Mouse (Mus musculus) CD4-positive helper T cell, adult 2 months (primary cell): ENCODE measurements around the gene Tgif1.
"Not testable (repeated sequence)": the region's sequence is repeated elsewhere in the genome, so short reads cannot be mapped to it uniquely, and the experiment has no call there.

Experiments used
- DNase-seq: peaks from one replicate; pipeline ENCODE4 v3.0.0-alpha.2; 2012; ENCODE audit warnings: low read depth, missing footprints, low spot score

Tgif1 gene

DNA sequence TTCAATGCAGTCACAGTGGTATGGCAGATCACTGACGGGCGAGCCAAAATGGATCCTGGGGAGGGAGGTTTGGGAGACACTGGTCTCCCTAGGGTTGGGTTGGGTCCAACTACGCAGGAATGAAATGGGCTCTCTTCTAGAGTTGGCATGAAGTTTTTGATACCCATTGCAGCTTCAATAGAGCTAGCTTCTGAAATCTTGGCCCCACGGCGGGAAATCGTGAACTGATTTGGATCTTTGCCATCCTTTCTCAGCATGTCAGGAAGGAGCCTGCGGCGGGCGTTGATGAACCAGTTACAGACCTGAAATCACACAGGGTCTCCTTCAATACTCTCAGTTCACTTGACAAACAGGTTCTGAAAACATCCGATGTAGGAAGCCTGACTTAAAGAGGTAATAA is 8.4 kb downstream of the Tgif1 start:
- no peak for DNase-seq

DNA sequence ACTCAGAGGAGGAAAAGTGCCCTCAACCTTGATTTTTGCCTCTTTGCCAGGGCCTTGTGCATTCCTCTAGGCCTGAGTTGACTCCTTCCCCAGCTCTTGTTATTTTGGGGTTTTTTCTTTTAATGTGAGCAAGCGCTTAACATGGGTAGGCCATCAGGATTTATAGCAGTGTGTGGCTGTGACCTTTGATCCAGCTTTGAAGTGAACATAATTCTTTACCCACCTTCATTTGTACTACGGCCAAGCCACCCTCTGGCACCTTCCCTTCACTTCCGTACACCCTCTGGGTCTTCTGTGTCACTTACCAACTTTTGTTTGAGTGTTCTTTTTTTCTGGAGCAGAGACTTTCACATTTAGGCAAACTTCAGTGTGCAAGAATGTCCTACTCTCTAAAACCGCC is 10.1 kb downstream of the Tgif1 start:
- DNase-seq, result no peak

DNA sequence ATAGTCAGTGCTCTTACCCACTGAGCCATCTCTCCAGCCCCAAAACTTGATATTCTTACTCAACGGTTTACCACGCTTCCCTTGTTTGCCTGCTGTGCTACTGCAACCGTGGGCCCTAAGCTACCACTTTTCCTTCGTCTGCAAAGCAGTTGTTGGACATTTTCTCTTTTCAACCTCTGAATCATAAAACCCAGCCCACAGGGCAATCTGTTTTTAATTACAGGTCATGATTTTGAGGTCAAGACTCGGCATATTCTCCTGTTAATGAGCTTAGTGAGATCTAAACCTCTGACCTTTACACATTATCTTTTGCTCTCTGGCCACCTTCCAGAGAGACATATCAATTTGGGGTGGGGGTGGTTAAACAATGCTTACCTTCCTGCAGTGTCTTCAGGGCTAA is 14.8 kb downstream of the Tgif1 start:
- DNase-seq, result no peak

DNA sequence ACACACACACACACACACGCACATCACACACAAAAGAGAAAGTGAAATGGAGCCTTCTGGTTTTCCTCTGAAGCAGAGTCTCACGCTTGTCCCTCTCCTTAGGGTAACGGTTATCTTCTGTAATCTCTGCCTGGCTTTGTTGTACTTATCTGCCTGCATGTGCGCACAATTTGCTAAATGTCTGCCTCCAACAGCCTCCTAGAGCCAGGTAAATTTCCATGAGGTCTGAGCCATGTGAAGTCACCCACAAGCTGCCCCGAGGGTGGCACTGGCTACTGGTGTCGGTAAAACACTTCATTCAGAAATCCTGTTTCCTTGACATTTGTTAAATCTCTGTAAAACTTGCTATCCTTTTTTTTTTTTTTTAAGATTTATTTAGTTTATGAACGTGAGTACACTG is 15.3 kb downstream of the Tgif1 start:
- no peak for DNase-seq

DNA sequence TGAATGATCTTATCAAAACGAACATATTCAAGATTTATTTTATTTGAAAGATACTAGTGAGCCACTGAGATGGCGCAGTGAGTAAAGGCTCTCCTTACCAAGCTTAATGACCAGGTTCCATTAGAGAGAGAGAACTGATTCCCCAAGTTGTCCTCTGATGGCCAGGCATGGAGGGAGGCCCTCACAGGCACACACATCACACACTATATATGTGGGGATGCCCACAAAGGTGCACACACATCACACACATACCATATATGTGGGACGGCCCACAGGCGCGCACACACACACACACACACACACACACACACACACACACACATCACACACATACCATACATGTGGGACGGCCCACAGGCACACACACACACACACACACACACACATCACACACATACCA is 15.9 kb downstream of the Tgif1 start:
- not testable (repeated sequence) for DNase-seq

DNA sequence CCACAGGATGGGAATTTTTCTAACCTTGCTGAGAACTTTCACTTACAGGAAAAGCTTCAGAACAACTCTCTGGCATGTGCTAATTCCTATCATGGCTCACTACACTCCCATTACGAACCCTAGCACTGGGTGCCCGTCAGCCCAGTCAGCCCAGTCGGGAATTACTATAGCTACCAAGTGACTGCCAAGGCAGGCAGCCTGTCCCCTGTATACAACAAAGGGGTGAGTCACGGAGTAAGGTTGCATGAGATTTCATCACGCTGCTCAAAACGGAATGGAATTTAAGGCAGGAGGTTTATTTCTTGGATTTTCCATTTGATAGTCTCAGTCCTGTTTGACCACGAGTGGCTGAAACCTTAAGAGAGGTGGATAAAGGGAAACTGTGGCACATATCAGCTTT is 16.5 kb downstream of the Tgif1 start:
- no peak for DNase-seq

DNA sequence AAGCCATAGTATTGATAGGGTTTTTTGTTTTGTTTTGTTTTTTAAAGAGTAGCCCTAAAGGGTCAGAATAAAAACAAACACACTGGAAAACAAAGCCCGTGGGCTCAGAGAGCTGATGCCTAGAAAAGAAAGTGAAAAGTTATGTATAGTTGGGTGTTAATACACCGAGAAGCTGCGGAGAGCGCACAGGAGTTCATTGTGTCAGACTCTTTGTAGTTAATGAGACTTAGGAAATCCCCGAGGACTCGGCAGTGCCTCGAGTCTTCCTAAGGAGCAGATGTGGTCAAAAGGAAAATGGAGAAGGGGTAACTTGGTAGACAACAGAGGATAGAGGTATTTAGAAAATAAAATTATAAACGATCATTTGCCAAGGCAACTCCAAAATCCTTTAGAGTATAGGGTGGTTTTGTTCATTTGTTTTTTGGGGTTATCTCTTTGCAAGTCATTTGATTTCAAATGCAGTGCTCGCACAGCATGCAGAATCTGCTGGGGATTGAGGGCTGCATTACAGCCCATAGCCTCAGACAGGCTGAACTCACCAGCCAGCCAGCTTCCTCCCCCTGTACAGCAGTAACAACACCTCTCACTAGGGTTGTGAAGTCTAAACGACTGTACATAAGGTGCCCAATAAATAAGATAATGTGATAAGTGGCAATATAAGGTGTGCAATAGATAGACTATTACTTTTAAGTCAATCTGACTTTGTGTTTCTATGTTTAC is 18.1 kb downstream of the Tgif1 start:
- peak; percentile 23 for DNase-seq

DNA sequence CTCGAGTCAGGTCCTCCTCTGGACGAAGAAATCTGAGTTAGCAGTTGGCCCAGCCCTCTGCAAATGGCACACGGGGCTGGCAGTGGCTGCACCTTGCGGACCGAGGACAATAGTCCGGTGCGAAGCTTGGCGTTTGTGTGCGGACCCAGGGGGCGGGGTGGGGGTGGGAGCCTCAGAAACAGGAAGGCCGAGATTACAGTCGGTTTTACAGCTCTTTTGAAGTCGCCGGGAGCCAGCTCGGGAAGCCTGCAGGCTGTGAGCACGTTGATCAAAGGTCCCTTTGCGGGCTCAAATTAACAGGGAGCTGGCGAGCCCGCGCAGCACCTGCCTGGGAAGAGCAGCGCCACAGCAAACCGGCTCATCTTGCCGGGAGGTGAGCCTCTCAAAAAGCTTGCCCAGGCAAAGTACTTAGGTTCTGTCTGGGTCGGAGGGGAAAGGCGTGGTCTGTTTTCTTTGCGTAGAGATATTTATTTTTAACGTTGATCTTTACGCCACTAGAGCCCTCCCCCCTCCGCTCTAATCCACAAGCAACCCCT is 18.8 kb downstream of the Tgif1 start:
- no peak for DNase-seq

DNA sequence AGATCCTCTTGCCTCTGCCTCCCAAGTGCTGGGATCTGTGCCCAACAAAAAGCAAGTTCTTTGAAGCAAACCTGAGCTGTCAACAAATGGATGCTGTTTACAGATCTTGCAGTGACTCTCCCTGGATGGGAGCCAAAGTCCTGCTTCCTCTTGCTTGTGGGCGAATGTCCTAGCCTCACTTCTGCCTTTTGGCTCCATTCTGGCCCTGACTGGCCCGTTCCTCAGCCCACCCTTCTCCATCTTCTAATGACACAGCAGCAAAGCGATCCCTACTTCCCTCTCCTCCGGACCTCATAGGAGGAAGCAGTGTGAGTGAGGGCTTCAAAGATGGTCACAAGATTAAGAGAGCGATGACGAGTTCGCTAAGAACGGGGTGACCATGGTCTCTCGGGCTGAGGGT is 20.8 kb downstream of the Tgif1 start:
- no peak for DNase-seq

DNA sequence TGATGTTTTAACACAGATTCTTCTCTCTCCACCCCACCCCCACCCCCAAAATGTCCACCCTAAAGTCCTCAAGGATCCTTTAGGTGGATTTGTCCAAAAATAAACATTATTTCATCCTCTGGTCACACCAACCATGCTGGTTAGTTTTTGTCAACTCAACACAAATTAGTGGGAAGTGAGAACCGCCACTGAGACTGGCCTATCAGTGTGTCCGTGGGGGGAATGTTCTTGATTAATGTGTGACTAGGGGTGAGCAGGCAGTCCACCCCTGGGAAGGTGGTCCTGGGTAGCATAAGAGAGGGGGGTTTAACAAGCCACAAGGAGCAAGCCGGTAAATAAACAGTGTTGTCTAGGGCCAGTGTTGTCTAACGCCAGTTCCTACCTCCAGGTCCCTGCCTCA is 21.8 kb downstream of the Tgif1 start:
- no peak for DNase-seq

DNA sequence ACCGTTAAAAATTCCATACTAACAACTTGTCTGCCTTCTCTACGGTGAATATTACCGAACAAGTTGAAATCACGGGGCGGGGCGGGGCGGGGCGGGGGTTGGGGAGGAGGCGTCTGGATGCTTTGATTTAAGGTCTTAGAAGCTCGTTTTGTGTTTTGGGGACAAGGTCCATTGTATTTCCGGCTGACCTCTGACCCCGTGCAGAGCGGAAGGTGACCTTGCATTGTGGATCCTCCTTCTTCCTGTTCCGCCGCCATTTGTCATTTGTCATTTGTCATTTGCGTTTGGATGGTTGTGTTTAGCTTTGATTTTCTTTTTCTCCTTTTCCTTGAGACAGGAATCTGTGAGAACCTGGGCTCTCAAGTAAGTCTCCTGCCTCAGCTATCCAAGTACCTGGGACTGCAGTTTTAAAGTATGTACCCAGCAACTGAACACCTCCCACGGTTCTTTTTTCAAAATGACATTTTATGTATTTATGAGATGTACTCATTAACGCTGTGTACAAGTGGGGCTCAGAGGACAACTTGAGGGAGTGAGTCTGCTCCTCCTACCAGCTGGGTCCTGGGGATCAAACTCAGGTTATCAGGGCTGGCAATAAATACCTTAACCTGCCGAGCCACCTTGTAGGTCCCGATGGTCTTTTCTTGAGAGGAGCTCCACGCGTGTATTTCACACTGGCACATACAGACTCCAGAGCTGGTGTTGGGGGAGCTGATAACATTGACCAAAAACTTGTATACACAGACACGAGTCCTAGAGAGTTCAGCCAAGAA is 23.2 kb downstream of the Tgif1 start:
- DNase-seq, result no peak

DNA sequence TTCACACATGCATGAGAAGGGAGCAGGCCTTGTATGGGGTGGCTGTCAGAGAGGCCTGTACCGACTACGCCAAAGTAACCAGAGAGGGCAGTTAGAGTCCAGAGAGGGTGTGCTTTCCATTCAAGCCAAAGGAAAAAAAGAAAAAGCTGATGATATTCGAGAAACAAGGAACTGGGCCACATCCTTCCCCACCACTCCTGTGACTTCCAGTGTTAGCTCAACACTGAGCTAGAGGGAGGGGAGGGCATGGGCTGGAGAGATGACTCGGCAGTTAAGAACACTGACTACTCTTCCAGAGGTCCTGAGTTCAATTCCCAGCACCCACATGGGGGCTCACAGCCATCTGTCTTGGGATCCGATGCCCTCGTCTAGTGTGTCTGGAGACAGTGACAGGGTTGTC is 24.1 kb downstream of the Tgif1 start:
- no peak for DNase-seq

DNA sequence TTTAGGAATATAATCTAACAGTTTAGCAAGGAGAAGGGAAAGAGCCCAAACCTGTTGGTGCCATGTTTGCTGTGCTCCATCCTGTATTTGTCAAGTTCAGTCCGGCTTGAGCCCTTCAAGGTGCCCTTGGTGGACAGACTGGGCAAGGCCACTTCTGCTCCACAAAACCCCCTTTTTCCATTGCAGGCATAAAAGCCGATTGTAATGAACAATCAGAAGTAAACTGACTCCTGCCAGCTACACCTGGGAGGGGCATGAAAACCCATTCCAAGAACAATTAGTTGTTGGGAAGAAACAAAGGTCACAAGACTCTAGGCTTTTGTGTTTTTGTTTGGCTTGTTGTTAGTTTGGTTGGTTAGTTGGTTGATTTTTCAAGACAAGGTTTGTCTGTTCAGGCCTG is 24.8 kb downstream of the Tgif1 start:
- DNase-seq, result no peak

DNA sequence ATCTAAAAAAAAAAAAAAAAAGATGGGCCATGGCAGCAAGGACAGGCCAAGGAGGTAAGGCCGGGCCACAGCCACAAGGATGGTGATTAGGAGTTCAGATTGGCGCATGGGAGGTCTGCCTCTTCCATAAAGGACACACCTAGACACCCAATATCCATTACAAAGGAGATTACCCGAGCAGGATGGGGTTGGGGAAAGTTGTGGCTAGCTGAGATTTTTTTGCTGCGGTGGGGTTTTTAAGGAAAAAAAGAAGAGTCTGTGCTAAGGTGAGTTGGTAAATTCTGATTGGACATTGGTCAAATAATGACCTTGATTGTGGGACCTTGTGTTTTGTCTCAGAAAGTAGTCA is 25.2 kb downstream of the Tgif1 start:
- no peak for DNase-seq

DNA sequence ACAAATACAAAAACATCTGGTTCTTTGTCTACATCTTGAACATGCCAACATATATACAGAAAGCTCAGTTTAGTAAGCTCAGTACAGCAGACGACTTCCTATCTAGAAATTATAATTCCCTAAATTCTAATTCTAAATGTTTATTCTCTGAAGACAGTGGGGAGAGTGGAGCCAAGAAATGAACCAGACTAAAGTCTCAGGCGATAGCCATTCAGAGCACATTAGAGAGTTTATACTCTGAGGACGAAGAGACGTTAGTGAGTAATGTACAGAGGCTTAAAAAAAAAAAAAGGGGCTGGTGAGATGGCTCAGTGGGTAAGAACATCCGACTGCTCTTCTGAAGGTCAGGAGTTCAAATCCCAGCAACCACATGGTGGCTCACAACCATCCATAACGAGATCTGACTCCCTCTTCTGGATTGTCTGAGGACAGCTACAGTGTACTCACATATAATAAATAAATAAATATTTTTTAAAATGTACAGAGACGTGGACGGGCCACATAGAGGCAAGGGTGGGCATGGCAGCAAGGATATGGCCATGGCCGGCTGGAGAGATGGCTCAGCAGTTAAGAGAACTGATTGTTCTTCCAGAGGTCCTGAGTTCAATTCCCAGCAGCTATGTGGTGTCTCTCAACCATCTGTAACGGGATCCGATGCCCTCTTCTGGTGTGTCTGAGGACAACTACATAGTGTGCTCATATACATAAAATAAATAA is 25.7 kb downstream of the Tgif1 start:
- DNase-seq, result not testable (repeated sequence)

DNA sequence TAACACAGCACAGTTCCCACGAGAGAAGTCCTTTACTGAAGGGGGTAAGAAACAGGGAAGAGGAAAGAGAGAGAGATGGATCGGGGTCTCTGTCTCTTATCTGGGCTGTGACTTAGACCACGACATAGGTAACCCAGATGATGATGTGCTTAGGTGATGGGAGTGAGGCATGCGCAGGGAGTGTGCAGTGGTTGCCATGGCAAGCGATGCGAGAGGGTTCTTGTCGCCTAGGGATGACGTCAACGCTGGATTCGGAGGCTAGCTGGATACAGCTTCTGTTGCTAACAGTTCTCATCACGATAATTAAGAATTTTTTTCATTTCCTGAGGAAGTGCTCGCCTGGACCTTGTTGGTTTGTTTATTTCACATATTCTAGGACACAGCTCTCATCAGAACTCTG is 27.1 kb downstream of the Tgif1 start:
- no peak for DNase-seq

DNA sequence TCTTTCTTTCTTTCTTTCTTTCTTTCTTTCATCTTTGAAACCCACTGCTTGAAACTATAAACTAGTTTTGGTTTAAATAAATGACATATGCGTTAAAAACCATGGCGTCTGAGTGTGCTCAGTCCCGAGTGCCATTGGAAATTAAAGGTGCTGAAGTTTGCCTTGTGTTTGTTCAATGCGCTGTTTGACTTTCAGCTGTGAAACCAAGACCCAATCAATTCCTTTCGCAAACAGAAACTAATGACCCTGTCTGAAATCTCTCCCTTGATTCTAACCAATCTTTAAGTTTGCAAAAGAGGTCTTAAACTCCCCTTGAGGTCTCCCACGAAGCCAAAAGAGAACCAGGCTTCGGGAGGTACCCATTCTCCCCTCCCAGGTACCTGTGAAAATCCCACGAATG is 30.3 kb downstream of the Tgif1 start:
- no peak for DNase-seq

DNA sequence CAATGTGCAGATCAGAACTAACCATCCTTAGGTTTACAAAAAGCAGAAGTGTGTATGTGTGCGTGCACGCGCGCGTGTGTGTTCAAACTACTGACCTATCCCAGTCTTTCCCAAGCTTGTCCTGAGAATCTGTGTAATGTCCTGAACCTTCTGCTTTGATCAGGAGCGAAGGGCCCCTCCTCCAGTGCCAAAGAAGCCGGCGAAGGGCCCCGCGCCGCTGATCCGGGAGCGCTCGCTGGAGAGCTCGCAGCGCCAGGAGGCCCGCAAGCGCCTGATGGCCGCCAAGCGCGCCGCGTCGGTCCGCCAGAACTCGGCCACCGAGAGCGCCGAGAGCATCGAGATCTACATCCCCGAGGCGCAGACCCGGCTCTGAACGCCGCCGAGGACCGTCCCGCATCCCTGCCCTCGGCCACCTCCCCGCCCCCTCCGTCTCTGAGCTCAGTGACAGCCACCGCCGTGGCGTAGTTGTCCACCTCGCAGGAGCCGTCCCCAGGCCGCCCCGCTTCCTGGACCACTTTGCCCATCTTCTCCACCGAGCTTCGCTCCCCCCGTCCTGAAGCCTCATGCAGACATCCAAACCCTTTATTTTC is 35.4 kb downstream of the Tgif1 start:
- no peak for DNase-seq

DNA sequence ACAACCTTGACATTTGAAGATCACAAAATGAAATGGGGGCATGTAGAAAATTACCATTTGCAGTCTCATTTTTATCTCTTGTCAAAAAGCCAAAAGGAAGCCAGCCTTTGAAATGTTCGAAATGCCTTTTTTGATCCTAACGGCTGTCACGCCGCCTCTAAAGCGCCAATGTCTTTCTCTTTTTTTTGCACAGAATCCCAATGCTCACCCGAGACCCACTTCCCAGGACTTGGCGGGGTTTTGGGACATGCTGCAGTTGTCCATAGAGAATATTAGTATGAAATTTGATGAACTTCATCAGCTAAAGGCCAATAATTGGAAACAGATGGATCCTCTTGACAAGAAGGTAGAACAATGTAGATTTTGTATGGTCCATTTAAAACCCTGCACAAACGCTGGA is 38.3 kb downstream of the Tgif1 start:
- DNase-seq, result no peak

DNA sequence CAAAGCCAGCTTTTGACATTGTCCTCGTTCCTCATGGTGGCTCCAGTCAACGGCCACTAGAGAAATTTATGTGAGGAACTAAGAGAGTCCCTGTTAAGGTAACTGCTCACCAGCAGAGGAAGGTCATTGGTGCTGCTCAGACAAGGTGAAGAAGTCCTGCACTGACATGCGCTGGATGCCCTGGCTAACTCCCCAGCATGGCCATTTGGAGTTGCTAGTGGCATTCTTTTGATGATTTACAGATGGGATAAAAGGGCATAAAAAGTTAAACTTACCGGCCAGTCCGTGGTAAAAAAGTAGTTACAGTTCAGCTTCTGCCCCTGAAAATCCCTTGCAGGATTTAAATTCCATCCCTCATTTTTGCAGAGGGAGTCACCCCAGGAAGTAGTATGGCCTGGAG is 42.6 kb downstream of the Tgif1 start:
- no peak for DNase-seq

DNA sequence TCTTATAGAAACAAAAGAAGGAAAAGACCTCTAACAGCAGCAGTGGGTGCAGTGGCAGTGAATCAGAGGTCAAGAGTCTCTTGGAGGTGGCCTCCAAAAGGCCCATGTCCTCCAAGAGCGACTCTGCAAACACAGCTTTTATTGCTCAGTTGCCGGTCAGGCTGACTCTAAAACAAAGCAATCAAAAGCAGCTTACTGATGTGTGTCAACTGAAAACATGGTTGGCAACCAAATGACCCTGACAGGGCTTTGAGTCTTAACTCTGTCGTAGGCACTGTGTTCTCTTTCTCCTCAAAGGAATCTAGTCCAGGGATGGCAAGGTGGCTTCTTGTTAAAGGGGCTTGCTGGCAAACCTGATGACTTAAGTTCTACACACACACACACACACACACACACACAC is 43.6 kb downstream of the Tgif1 start:
- DNase-seq, result no peak

DNA sequence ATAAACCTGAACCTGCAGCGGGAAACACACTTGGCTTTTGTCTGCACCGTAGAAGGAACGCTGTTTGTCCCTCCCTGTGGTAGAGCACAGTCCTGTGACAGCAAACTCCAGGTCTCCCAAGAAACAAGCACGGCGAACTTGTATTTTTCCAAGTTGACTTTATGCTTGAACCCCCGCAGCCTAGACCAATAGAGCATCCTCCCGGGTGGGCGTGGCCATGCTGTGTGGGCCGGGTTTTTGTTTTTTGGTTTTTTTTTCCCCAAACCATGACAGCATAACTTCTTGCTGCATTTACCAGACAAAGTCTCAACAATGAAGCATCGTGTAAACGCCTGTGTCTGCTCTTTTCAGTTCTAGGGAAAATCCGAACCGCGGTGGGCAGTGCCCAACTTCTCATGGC is 44.5 kb downstream of the Tgif1 start:
- no peak for DNase-seq
